Mouse (Mus musculus): Measurements from ENCODE around the gene Fbxl16.
"Not testable (repeated sequence)": the region's sequence is repeated elsewhere in the genome, so short reads cannot be mapped to it uniquely, and the experiment has no call there.

Gene Fbxl16

DNA sequence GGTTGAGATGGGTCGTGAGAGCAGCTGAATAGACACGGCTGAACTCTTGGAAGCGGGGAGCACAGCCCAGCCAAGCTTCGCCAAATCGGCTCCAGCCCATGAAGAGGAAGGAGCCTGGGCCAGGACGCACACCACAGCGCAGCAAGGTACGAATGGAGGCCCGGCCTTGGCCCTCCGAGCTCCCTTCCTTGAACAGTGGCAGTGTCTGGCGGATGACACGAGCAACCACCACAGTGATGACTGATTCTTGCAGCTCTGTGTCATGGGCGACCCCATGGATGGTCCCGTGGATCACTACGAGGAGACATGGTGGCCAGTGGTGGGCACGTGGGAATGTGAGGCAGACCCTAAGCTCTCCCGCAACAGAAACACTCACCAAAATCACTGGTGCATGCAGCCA lies 13.9 kb upstream of the Fbxl16 start:
- no peak for DNase-seq (ENCODE audit: extremely low read depth, insufficient read length, low spot score)

DNA sequence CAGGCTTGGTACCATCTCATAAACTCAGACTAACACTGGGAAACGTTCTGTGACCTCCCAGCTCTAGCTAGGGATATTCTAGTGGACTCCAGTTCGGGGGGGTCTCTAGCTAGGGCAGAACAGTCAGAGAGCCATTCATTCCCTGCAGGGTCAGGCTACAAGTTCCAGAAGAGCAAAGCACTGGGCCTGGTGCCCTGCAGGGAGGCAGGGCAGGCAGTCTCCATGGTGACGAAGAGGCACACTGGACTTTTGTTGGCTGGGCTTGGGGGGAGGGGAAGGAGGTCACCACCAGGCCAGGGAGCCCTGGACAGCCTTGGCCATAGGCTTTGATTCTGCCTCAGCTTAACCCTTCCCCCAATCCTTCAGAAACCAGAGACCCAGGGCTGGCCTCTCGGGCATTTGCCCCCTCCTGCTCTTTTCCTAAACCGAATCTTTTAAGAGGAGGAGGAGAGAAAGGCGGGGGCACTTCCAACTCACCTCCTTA lies 13.2 kb upstream of the Fbxl16 start, which contains the start of gene AC134908.4:
TSS of gene AC134908.4 (minus strand) at position 51 of the 484 bp plus-strand sequence.
- peak; percentile 51 for DNase-seq (ENCODE audit: extremely low read depth, insufficient read length, low spot score)

DNA sequence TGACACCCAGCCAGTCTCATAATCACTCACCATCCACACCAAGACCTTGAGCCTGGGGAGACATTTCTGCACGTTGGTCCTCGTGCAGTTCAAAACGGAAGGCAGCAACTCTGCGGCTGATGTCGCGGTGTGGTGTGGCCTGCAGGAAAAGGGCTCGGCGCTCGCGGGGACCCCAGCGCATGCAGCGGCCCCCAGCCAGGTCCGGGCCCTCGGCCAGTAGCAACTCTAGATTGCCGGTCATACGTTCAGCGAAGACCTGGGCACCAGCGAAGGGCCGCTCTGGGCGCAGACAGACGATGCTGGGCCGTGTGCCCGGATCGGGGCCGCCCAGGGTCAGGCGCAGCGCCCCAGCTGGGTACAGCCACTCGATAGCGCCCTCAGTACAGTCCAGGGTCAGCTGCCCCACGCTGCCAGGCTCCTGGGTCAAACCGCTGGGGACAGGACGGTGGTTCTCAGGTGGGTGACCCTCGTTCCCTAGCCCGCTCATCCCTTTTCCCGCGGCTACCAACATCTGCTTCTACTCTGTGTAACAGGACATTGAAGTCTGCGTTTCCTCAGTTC lies 12.6 kb upstream of the Fbxl16 start:
- peak; percentile 57 for DNase-seq (ENCODE audit: extremely low read depth, insufficient read length, low spot score)

DNA sequence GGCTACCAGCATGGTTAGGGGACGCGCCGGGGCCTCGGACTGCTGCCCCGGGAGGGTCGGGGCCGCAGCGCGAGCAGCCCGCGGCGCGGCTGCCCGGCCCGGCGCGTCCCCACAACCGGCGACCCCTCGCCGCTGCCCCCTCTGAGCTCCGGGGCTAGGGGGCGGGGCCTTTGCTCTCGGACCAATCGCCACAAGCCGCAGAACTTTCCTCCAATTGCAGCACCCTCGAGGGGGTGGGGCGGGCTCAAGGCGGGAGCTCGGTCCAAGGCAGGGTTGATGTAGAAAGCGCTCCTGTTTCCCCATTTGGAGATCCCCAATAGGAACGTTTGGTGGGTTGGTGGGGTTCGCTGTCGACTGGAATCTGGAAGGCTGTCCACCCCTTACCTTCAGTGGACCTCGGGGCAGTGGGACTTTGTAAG lies 11.9 kb upstream of the Fbxl16 start, which contains the start of gene Metrn:
TSS of gene Metrn (minus strand) at position 186 of the 419 bp plus-strand sequence.
- peak; percentile 79 for DNase-seq (ENCODE audit: extremely low read depth, insufficient read length, low spot score)

DNA sequence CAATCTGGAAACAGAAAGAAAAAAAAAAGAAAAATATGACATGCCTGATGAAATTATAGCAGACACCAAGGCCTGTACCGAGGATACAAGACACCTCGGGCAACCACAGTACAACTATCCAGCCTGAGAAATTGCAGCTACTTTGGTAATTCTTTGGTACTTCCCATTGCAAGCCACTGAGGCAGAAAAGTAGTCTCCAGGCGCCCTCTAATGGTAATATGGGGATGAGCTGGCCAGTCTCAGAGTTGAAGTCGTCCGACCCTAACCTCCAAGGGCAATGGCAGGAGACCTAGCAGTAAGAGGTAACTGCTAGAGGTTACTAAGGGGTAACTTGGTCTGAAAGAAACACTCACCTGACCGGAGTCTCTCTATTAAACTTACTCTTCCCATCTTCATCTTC lies 7.9 kb upstream of the Fbxl16 start:
- no peak for DNase-seq (ENCODE audit: extremely low read depth, insufficient read length, low spot score)

DNA sequence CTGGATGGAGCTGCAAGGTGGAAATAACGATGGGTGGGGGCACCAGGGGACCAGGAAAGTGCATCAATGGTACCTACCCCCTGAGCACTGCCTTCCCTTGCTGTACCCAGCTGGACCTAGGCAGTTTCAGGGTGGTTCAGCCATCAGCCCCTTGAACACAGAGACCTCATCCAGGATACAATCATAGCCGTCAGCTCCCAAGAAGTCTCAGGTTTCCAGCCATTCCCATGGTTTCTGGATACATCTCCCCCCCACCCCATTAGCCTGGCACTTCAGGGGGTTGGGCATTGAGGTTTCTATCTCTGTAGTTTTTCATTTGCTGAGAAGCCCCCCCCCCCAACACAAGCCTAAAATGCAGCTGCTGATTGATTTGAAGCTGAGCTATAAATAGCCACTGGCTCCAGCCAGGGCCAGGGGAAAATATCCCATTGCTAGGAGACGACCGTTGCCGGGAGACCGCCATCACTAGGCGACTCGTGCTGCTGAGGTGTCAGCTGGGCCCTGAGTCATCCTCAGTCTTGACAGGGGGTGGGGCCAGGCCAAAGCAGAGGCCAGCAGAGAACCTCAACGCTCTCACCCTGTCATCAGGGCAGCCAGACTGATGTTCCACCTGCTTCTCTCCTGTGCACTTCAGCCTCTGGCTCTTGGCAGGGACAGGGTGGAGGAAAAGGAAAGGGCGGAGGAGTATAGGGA lies 5.9 kb upstream of the Fbxl16 start:
- DNase-seq (ENCODE audit: extremely low read depth, insufficient read length, low spot score): peak; percentile 76

DNA sequence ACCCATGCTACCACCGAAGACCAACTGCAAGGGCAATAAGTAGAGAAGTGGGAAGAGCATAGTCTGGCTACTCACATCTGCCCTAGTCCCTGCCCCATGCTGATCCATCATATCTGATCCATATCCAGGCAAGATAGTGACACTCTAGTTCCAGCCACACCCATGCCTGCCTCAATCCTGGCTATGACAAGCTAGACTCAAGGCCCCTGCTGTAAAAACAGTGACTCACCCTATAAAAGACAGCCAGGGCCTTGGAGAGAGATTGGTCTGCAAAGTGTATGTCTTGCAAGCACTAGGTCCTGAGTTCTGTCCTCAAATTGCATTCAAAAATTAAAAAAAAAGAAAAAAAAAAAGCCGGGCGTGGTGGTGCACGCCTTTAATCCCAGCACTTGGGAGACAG lies 2.4 kb upstream of the Fbxl16 start:
- peak; percentile 56 for DNase-seq (ENCODE audit: extremely low read depth, insufficient read length, low spot score)

DNA sequence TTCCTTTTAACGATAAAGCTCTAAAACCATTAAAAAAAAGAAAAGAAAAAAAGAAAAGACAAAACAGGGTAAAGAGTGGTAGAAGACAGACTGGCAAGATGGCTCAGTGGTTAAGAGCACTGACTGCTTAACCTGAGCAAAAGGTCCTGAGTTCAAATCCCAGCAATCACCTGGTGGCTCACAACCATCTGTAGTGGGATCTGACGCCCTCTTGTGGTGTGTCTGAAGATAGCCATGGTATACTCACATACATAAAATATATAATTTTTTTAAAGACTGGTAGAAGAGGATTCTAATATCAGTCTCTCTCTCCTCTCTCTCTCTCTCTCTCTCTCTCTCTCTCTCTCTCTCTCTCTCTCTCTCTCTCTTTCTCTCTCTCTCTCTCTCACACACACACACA lies 1.4 kb upstream of the Fbxl16 start:
- not testable (repeated sequence) for DNase-seq (ENCODE audit: extremely low read depth, insufficient read length, low spot score)

DNA sequence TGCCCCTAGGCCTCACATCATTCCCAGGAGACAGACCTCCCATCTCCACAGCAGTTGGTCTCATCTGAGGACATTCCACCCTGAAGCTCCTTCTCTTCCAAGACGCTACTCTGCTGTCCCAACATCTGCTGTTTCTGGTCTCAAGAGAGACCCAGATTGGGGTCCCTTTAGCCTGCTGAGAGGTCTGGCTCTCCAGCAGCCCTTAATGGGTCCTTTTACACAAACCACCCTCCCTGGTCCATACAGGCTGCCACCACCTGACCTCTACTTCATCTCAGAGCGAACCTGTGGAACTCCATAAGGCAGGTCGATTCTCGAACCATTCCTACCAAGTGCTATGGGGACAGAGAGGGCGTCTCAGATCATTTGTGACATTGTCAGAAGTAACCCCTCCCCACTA lies 857 bp upstream of the Fbxl16 start:
- DNase-seq (ENCODE audit: extremely low read depth, insufficient read length, low spot score): no peak

DNA sequence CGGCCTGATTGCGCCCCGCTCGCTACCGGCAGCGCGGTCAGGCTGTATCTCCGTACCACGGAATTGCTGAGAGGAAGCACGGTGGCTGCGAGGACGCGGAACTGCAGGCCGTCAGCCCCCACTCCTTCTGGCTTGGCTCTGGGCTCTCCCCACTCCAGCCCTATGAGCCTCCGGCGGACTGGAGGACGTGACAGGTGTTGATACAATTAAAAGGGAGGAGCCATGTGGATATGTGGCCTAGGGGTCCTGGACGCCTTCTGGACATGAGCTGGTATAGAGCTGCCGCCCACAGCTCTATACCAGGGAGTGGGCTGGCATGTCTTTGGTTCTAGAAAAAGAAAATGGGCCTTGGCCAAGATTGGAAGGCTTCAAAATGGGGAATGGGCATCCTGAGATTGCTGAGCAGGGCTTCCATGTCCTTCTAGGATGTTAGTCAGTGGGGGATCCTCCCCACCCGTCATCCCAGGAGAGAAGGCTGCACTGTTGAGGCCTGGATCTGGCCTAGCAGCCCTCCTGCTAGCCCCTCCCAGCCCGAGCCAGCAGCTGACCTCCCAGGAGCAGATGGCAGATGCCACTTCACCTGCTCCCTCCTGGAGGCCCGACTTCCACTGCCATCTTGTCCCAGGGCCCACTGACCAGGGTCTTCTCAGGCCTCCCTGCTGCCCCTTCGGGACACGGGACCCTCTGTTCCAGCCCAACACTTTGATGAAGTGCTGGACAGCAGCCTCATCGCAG lies 888 bp downstream of the Fbxl16 start:
- DNase-seq (ENCODE audit: extremely low read depth, insufficient read length, low spot score): no peak

DNA sequence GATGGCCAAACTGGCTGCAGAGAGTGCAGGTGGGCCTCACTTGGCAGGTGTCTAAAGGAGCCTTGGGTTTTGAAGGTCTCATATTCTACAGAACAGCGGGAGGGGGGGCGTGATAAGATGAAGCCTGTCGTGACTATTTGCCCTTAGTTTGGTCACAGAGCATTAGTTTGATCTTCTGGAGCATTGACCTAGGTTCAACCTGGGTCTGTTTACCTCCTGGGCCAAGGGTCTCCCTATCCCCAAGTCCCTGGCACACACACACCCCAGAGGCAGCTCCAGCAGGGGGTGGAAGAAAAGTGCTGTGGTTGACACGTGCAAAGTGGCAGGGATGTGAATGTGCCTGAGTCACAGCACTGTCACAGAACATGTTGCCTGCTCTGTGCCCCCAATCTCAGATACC lies 2.0 kb downstream of the Fbxl16 start:
- DNase-seq (ENCODE audit: extremely low read depth, insufficient read length, low spot score): no peak

DNA sequence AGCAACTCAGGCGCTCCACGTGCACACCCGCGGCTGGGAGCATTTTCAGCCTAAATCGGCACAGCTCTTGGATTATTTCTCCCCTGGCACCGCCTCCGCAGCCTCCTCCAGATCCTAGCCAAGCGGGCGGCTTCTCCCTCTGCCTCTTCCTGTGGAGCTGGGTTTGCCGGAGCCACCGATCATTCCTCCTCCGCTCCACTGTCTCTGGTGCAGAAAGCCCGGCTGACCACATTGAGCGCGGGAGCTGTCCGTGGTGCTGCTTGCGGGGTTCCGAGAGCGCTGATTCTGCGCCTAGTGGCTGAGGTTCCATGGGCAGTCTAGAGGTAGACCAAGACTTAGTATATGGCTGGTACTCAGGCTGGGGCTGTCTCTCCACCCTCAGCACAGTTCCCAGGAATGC lies 4.6 kb downstream of the Fbxl16 start:
- no peak for DNase-seq (ENCODE audit: extremely low read depth, insufficient read length, low spot score)

DNA sequence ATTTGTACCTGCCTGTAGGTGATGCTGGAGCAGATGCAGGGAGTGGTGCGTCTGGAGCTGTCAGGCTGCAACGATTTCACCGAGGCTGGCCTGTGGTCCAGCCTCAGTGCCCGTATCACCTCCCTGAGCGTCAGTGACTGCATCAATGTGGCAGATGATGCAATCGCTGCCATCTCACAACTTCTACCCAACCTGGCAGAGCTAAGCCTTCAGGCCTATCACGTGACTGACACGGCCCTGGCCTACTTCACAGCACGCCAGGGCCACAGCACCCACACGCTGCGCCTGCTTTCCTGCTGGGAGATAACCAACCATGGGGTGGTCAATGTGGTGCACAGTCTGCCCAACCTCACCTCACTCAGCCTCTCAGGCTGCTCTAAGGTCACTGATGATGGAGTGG lies 8.8 kb downstream of the Fbxl16 start:
- DNase-seq (ENCODE audit: extremely low read depth, insufficient read length, low spot score): no peak

DNA sequence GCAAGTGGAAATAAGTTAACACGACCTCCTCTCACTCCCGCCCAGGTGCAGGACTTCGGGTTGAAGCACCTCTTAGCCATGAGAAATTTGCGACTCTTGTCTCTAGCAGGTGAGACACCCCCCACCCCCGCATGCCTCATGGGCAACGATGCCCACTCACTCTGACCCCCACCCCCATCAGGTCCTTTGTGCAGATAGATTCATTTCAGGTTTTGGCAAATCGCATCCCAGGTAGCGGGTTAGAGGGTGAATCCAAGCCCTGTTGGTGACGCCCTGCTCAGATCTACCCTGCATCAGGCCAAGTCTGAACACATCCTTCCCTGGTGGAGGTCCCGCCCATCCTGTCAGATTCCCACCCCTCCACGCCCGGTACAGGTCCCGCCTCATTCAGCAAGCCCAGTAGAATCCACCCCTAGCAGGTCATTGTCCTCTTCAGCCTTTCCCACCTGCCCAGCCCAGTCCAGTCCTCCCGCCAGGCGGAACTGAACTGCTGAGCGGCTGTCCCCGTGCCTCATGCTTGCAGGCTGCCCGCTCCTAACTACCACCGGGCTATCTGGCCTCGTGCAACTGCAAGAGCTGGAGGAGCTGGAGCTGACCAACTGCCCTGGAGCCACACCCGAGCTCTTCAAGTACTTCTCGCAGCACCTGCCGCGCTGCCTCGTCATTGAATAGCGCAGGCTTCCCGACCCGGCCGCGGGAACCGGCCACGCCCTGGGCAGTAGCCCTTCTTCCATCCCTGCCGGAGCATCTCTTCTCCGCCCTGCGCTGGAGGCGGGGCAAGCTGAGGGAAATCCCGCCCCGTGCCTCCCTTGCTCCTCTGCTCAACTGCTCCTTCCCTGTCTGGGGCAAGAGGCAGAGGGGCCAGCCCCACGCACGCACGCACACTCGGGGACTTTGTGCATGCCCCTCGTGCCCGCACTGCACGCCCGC lies 10.2 kb downstream of the Fbxl16 start:
- DNase-seq (ENCODE audit: extremely low read depth, insufficient read length, low spot score): peak; percentile 89

DNA sequence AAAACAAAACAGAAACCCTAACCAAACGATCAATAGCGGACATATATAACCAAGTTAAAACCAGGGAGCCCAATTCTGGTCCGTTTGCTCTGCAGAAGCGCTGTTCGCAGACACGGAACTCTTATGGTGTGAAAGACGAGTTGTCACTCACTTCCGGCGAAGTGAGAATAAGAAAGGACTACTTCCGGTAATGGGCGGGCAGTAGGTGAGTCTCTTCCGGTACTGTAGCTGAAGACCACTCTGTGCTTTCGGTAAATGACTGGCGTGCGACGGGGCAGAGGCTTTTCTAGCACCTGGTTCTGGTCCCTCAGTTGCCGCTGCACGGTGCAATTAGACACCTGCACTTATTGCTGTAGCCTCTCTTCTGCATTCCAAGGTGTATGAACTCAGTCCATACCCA lies 14.6 kb downstream of the Fbxl16 start, which contains the start of gene Wdr24:
TSS of gene Wdr24 (plus strand) at position 176 of the 400 bp plus-strand sequence.
- DNase-seq (ENCODE audit: extremely low read depth, insufficient read length, low spot score): peak; percentile 62

DNA sequence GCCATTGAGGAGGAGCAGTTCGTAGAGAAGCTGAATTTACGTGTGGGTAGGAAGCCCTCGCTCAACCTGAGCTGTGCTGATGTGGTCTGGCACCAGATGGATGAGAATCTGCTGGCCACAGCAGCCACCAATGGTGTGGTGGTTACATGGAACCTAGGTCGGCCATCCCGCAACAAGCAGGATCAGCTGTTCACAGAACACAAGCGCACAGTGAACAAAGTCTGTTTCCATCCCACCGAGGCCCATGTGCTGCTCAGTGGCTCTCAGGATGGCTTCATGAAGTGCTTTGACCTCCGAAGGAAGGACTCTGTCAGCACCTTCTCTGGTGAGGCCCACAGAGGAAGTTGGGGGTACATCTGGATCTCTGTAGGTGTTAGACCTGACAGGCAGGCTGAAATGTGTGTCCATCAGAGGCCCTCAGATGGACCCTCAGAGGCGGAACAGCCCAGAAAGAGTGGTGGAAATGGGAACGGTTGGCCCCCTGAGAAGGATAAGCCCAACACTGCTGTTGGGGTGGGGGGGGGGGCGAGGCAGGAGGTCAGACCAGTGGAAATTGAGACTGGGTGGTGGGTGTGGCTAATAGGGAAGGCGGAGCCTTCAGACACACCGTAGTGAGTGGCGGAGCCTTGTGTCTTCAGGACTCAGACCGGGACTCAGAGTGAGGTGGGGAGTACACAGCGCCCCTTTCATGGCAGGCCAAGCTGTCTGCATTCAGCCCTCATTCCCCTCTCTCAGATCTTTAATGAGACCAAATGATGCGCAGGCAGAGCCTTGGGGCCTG lies 15.7 kb downstream of the Fbxl16 start:
- no peak for DNase-seq (ENCODE audit: extremely low read depth, insufficient read length, low spot score)

DNA sequence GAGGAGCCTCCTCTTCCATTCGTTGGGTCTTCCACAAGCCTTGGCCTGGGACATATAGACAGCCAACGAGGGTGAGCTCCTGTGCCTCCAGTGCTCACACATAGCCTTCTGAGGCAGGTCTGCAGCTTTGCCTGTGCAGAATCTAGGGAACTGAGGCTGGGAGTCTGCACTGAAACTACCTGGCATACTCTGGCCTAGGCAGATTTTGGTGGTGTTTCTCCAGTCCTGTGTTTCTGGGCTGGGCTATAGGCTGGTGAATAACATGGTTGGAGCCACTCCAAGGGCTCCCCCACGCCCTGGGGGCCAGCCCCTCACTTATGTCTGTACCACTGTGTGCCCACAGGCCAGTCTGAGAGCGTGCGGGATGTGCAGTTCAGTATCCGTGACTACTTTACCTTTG lies 16.4 kb downstream of the Fbxl16 start:
- no peak for DNase-seq (ENCODE audit: extremely low read depth, insufficient read length, low spot score)

DNA sequence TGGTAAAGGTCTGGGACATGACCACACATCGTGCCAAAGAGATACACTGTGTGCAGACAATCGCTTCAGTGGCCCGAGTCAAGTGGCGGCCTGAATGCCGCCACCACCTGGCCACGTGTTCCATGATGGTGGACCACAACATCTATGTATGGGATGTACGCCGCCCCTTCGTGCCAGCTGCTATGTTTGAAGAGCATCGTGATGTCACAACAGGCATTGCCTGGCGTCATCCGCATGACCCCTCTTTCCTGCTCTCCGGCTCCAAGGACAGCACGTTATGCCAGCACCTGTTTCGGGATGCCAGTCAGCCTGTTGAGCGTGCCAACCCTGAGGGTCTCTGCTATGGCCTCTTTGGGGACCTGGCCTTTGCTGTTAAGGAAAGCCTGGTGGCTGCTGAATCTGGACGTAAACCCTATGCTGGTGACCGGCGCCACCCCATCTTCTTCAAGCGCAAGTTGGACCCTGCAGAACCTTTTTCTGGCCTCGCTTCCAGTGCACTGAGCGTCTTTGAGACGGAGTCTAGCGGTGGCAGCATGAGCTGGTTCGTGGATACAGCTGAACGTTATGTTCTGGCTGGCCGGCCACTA lies 17.2 kb downstream of the Fbxl16 start:
- no peak for DNase-seq (ENCODE audit: extremely low read depth, insufficient read length, low spot score)

DNA sequence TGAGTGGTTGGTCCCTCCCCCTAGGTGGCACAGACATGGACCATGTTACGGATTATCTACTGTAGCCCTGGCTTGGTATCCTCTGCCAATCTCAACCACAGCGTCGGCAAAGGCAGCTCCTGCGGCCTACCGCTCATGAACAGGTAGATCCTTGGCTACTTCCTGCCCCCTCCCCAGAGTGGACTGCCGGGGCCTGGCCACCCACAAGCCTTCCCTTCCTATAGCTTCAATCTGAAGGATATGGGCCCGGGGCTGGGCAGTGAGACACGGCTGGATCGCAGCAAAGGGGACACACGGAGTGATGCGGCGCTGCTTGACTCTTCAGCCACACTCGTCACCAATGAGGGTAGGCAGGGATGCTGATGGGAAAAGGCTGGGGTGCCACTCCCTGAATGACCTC lies 18.1 kb downstream of the Fbxl16 start:
- DNase-seq (ENCODE audit: extremely low read depth, insufficient read length, low spot score): no peak

Measured in 3134 (cell line).